Mouse (Mus musculus) left cerebral cortex, postnatal 10 days (tissue): ENCODE data around the gene Coro1a. TPM values are rescaled to one million over a fixed set of nuclear protein-coding genes. Genes with fewer than 3 reads are reported as not detected.

Experiments
- DNase-seq, 2 experiments: peaks; one replicate each; pipeline ENCODE4 v3.0.0; 2021 to 2022; ENCODE audit warnings: low spot score in 2 of 2, mixed read lengths in 1 of 2; ENCODE audit errors: extremely low spot score in 1 of 2
- intact Hi-C: fragments of 180-260 bp; cut with DNase I; formaldehyde crosslinking; loops from one replicate; pipeline ENCODE4 v1.15.1; 2025
- total RNA-seq, 2 experiments: library from RNA; stranded (reverse); gene quantifications; 2 replicates each; pipeline ENCODE4 v1.2.3; 2021

Gene Coro1a
- total RNA-seq, 2 experiments from 2014 or later, result 178 to 199 TPM

GRCm38 (mm10) chr7:126663646-126664045 is 43.9 kb downstream of the Coro1a start:
- no peak for DNase-seq
- intact Hi-C loops, result no loop called here

DNA sequence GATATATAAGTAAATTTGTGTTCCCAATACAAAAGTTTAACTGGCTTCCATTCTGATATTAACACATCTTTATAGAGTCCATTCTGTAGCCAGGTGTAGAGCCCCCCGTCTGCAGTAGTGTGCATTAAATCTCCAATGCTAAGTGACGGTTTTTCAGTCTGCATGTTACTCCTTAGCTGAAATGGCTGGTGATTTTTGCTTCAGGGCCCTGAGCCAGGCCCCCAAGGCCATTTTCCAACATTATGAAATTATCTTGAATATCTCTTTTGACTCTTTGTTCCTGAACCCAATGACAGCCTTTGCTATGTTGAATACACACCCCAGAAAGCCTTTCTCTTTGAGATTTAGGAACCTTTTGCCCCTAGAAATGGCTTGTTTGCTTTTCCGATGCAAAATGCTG is 47.8 kb downstream of the Coro1a start:
- intact Hi-C loops, result no loop called here

GRCm38 (mm10) chr7:126657522-126657921 is 50.1 kb downstream of the Coro1a start:
- intact Hi-C loops, result no loop called here
- no peak for DNase-seq

More for the DNA sequence above, 47.8 kb downstream of the Coro1a start:
- DNase-seq, result no peak

DNA sequence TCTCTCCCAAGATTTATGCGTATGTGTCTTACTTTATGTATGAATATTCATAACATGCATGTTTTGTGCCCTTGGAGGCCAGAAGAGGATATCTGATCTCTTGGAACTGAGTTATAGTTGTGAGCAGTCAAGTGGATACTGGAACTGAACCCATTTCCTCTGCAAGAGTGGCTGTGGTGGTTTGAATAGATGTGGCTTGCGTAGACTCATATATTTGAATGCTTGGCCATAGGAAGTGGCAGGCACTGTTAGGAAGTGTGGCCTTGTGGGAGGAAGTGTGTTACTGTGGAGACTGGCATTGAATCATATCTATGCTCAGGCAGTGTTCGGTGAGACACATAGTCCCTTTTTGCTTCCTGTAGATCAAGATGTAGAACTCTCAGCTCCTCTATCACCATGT is 51.9 kb downstream of the Coro1a start:
- intact Hi-C loops, result no loop called here
- DNase-seq, result no peak

DNA sequence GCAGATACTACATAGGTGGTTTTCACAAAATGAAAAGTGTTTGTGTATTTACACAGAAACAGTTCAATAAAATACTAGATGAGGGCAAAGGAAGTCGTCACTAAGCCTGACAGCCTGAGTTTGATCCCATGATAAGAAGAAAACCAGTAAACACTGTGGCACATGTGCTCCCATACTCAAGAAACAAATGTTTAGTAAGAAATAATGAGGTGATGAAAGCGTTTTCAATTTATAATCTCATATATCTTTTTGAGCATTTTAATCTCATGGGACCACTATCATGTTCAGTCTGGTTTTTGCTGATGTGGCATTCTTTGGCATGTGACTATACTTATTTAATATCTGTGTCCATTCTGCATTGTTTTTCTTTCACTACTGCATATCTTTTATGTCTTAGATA is 53.6 kb downstream of the Coro1a start:
- DNase-seq, result no peak
- intact Hi-C loops, result no loop called here

DNA sequence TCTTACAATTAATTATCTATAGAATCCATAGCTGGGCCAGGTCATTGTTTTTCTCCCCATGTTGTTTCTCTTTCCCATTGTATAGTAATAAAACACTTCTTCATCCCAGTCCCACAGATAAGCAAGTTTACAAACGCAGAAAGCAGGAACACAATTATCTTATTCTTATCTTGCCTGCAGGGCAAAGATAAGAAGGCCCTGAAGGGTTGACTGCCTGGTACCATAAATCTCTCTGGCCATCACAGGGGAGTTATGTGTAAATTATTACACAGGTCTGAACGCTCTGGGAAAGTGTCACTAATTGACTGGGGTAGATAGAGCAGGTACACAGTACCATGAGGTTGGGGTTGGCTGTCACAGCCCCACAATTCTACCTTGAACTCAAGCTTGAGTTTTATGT is 56.7 kb downstream of the Coro1a start:
- intact Hi-C loops, result no loop called here

More for the DNA sequence above, 56.7 kb downstream of the Coro1a start:
- no peak for DNase-seq

Other genes with a start within 250 kb of the Coro1a start
- under 1 TPM in 1 of 2 experiments, not detected in 1; 0.20 TPM for gene Atp2a1, start 244.7 kb downstream of the Coro1a start, total RNA-seq
- gene Sh2b1, start 232.4 kb downstream of the Coro1a start, total RNA-seq, result 10 to 100 TPM; 68.3 to 68.6 TPM
- 100 to 1,000 TPM in 1 of 2 experiments, 10 to 100 TPM in 1; 81.6 to 103 TPM for gene Tufm, start 220.4 kb downstream of the Coro1a start, total RNA-seq
- gene Atxn2l, start 204.3 kb downstream of the Coro1a start, total RNA-seq, result 100 to 1,000 TPM; 123 to 125 TPM
- 100 to 1,000 TPM; 194 to 195 TPM for gene Eif3c, start 141.4 kb downstream of the Coro1a start, total RNA-seq
- 1 to 10 TPM in 1 of 2 experiments, under 1 TPM in 1; 0.97 to 1.1 TPM for gene Apobr, start 122.8 kb downstream of the Coro1a start, total RNA-seq
- 10 to 100 TPM; 21.2 to 22.1 TPM for gene Cln3, start 122.0 kb downstream of the Coro1a start, total RNA-seq
- gene Il27, start 112.8 kb downstream of the Coro1a start, total RNA-seq, result not detected
- 1 to 10 TPM; 8.7 to 8.9 TPM for gene Nupr1, start 76.9 kb downstream of the Coro1a start, total RNA-seq
- gene Sgf29, start 58.5 kb downstream of the Coro1a start, total RNA-seq, result 10 to 100 TPM; 32.8 to 42.3 TPM
- 1 to 10 TPM; 2.7 to 8.2 TPM for gene Sult1a1, start 31.4 kb downstream of the Coro1a start, total RNA-seq
- 100 to 1,000 TPM; 118 to 124 TPM for gene Bola2, start 12.4 kb downstream of the Coro1a start, total RNA-seq
- 10 to 100 TPM; 21.6 to 22.5 TPM for gene Slx1b, start 12.0 kb downstream of the Coro1a start, total RNA-seq
- 100 to 1,000 TPM; 260 to 263 TPM for gene Mapk3, start 51.8 kb upstream of the Coro1a start, total RNA-seq
- gene Gdpd3, start 58.5 kb upstream of the Coro1a start, total RNA-seq, result 1 to 10 TPM; 2.6 to 3.5 TPM
- gene Ypel3, start 69.2 kb upstream of the Coro1a start, total RNA-seq, result 100 to 1,000 TPM; 167 to 169 TPM
- under 1 TPM; 0.21 to 0.41 TPM for gene Tbx6, start 73.7 kb upstream of the Coro1a start, total RNA-seq
- gene Ppp4c, start 84.7 kb upstream of the Coro1a start, total RNA-seq, result 10 to 100 TPM; 54.4 to 56.2 TPM
- gene Fam57b, start 89.9 kb upstream of the Coro1a start, total RNA-seq, result 100 to 1,000 TPM; 135 to 141 TPM
- not detected for gene 4930451I11Rik, start 123.9 kb upstream of the Coro1a start, total RNA-seq
- gene Doc2a, start 139.6 kb upstream of the Coro1a start, total RNA-seq, result 10 to 100 TPM; 74.1 to 80.3 TPM
- 10 to 100 TPM; 32.4 to 41.1 TPM for gene Hirip3, start 154.2 kb upstream of the Coro1a start, total RNA-seq
- gene Ino80e, start 154.6 kb upstream of the Coro1a start, total RNA-seq, result 10 to 100 TPM; 51.5 to 56.4 TPM
- gene Taok2, start 176.9 kb upstream of the Coro1a start, total RNA-seq, result 100 to 1,000 TPM; 161 to 168 TPM
- 10 to 100 TPM; 22.4 to 25.2 TPM for gene Tmem219, start 215.1 kb upstream of the Coro1a start, total RNA-seq
- 100 to 1,000 TPM; 143 to 150 TPM for gene Kctd13, start 221.1 kb upstream of the Coro1a start, total RNA-seq
- 10 to 100 TPM; 49.0 to 58.8 TPM for gene Asphd1, start 241.8 kb upstream of the Coro1a start, total RNA-seq
- 100 to 1,000 TPM; 306 to 312 TPM for gene Sez6l2, start 242.8 kb upstream of the Coro1a start, total RNA-seq